Mouse (Mus musculus) megakaryocyte, embryonic 14.5 days (primary cell): ENCODE measurements at regions not wholly inside any gene's neighbourhood (a gene's known extent, or its start where the extent isn't known, plus 50 kb on each side); places are given as distances from the start of the nearest gene placed in this dataset.

ENCODE experiments used
- FLI1 ChIP-seq: IDR thresholded peaks from 2 replicates; pipeline ENCODE4 v1.6.1; 2012; ENCODE audit warnings: low read length, inconsistent platforms, mixed read lengths
- GATA1 ChIP-seq: IDR thresholded peaks from 3 replicates; pipeline ENCODE4 v1.6.1; 2012; ENCODE audit warnings: mixed read lengths, low read length, inconsistent platforms, borderline replicate concordance

DNA sequence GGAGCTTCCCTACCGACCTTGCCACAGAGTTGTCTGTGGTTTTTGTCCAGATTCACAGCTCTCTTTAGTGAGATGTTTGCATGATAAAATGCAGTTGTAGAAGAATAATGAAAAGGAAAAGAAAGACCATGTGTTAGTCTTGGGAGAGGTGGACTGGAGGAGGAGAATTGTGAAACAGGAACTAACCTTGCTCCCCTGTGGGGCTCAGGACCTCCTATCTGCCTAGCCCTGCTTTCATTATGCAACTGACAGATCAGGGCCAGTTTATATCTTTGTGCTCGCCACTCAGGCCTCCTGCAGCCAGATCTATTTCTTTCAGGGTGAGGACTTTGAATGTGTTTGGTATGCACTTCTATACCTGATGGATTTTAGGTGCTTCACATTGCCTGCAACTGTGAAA is 140.4 kb downstream of the Ankrd50 start:
- TF ChIP-seq GATA1 (no peak), FLI1 (no peak)
